Mouse (Mus musculus) cerebellum, adult 11 months (tissue): Measurements from ENCODE around the gene Slc29a3.

ENCODE experiments used
- DNase-seq: peaks from one replicate; pipeline ENCODE4 v3.0.0; 2022

The Slc29a3 gene

GRCm38 (mm10) chr10:60752040-60753020 is at the start of gene Slc29a3:
Gene Slc29a3 (minus strand): TSS chr10:60752794.
- peak; percentile 90 for DNase-seq

DNA sequence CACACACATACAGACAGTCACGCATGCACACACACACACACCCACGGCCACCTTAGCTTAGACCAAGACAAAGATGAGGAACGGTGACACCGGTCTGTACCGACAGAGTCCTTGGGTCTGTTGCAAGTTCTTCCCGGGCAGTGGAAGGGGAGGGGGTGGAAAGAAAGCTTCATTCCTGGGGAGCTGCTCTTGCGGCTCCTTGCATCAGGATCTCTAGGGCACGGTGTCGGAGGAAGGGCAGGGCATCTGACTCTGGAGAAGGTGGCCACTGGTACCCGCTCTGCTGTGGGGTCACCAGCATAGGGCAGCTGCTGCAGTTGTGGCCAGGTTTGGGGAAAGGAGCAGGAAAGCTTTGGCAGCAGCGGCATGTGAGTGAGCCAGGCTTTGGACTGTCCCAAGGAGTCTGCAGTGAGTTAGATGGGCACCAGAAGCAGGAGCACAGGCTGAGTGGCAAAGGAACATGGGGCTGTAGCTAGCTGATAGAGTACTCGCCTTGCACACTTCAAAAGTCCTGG is 49.4 kb upstream of the Slc29a3 start:
- no peak for DNase-seq

DNA sequence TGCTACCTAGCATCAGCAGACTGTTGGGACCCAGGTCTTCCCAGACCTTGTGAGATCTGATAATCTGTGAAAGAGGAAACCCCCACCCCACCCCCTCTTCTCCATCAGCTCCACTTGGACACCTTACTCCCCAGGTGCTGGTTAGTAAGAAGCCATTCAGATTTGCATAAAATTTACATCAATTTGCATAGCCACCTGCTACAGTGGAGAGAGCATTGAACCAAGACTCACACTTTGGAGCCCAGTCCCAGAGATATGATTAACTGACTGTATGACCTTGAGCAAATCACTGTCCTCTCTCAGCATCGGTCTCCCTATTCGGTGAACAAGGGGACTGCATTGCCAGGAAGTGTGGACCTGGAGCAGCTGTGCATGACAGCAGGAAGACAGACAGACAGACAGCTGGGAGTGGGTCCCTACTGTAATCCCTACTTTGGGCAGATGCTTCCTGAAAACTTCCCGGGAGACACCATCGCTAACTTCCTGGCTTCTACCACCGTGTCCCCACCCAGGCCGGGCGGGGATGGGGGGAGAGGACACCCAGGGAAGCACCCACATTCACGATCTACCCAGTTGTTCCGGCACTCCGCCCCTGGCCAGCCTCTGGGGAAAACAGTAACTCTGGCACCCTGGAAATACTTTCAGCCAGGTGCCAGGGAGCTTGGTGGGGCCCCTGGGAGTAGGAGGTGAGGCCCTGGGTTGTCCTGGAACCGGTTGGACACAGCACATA is 48.7 kb upstream of the Slc29a3 start:
- DNase-seq, result no peak

DNA sequence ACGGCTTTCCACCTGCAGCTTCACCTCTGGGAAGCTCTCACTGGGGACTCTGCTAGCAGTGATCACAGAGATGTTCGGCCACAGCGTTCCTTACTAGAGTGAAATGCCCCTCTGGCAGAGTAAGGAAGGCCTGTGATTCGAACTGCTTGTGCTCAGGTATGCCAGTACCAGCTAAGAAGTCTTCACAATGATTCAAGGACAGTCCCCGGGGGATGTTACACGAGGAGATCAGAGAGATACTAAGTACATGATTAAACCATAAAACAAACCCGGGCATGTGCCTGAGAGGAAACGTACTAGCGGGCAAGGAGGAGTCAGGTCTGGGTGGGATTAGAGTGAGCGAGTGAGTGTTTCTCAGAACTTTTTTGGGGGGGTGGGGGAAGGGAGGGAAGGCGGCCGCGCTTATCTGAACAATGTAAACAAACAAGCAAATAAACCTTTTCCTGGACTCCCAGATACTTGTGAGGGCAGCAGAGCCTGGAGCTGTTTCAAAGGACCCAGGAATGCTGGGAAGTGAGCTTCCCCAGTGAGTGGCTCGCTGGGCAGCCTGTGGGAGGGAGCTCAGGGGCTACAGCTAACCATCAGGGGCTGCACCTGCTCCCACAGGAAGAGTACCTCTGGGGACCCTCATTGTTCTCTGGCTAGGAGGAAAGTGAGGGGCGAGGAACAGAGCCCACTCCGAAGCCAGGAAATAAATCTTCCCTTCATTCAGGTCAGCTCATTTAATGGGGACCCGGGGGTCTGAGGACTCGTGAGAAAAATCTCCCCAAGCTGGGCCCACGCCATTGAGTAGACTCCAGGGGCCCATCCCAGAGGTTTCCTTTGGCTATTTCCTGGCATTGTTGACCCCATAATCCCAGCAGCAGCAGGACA is 47.9 kb upstream of the Slc29a3 start:
- no peak for DNase-seq

GRCm38 (mm10) chr10:60797682-60798422 is 45.3 kb upstream of the Slc29a3 start:
- peak; percentile 41 for DNase-seq

- no peak for DNase-seq
Observed at GRCm38 (mm10) chr10:60796474-60796873, 43.9 kb upstream of the Slc29a3 start.

DNA sequence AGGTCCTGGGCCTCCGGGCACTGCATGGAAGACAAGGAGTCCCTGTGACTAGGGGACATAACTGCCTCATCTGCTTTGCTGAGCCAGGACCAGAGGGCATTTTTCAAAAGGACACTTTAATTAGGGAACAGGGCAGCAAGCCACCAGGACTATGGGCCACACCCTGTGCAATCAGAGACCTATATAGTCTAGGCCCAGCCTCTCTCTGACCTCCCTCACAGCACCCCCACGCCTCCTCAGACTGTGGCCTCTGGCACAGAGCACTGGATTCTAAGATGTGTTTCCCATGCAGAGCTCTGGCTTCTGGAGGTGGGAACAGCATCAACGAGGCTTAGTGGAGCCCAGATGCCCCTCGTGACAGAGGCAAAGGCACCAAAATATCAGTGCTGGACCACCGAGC is 43.4 kb upstream of the Slc29a3 start:
- no peak for DNase-seq

- no peak for DNase-seq
Observed at GRCm38 (mm10) chr10:60794792-60795191, 42.2 kb upstream of the Slc29a3 start.

- DNase-seq, result no peak
Observed at GRCm38 (mm10) chr10:60794374-60794773, 41.8 kb upstream of the Slc29a3 start.

DNA sequence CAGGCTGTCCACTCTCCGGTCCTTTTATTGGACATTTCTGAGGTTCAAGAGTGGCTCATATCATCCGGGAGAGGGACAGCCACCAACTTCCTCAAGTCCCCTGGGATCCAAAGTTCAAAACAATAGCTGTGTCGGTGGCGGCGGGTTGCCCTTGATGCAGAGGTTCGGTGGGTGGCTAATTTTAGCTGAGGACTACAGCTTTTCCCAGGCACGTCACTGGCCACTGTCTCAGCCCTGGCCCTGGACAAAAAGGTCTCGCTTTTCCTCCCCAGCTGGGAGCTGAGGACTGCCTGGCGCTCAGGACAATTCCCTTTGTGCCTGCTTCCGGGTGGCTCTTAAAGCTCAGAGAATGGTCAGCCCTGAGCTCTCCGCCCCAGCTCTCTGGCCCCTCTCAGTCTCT is 40.2 kb upstream of the Slc29a3 start:
- DNase-seq, result no peak

- no peak for DNase-seq
Observed at GRCm38 (mm10) chr10:60792365-60792764, 39.8 kb upstream of the Slc29a3 start.

- no peak for DNase-seq
Observed at GRCm38 (mm10) chr10:60790912-60791311, 38.3 kb upstream of the Slc29a3 start.

DNA sequence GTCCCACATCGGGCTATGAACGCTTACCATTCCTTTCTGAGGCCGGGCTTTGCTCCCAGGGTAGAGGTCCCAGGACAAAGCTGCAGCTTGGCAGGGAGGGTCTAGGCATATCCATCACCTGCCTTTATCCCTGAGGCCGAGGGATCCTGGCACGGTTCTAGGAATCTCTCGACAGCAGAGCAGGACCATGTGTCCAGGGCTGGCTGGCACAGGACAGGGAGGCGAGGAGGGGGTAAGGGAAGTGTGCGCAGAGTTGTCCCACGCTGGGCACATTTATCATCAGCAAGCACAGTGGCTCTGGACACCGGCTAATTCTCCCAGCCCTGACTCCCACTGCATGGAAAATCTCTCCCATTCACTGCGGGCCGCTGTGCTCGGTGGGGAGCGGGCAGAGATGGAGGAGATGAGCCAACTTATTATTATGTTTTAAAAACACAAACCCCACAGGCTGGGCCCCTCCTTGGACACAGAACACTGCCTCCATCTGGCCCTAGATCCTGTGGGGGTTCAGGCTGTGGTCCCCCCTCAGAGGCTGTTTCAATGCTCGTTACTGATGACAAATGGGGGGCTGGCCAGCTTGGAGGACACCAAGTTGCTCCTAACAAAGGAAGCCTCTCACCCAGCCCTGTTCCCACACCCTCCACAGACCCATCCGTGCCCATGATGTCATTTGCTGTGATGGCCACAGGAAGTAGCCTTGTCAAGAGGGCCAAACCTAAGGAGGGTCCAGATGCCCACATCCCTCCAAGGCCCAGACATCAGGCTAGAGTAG is 34.9 kb upstream of the Slc29a3 start:
- no peak for DNase-seq

DNA sequence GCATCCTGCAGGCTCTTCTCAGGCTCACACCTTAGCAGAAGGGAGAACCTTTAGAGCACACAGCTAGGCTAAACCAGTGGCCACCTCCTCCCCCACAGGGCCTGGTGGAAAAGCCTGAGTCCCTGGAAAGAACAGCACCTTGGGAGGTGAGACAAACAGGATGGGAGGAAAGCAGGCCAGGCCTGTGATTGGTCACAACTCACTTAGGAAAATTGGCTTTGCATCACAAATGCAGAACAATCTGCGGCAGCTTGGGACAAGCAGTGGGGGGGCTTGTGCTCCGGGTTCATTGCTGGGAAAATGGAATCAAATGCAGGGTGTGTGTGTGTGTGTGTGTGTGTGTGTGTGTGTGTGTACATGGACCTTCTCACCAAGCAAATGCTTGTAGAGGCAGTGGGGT is 31.0 kb upstream of the Slc29a3 start:
- DNase-seq, result peak; percentile 46

DNA sequence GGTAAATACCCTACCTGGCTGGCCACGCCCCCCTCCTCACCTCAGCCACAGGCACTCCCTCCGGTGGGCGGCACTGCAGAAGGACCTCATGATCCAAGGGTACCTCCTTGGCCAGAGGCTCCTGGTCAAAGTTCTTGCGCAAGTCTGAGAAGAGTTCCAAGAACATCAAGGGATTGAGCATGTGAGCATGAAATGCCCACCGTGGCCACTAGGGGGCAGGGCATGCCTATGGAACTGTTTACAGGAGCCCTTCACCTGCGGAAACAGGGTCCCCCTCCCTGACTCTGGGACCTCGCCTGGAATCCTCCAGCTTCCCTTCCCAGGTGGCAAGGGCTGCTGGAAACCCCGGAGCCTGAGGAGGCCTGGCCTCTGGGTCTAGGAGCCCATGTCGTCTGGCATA is 27.0 kb upstream of the Slc29a3 start:
- DNase-seq, result peak; percentile 79

GRCm38 (mm10) chr10:60778542-60778941 is 25.9 kb upstream of the Slc29a3 start:
- DNase-seq, result no peak

- no peak for DNase-seq
Observed at GRCm38 (mm10) chr10:60775473-60775872, 22.9 kb upstream of the Slc29a3 start.

DNA sequence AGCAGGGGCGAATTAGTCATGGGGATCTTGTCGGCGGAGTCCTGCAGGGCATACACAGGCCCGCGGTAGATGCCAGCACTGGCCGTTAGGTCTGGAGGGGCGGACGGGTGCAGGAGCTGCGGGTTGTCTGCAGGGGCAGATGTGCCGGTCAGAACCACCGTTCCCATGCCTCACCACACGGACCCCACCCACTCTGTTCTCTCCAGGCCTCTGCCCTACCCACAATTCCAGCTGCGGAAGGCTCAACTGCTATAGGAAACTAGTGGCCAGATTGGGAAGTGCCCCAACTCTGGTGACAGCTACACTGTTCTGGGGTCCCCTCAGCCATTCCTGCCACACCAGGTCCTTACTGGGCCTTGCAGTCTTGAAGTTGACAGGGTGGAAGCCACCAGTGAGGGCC is 22.0 kb upstream of the Slc29a3 start:
- DNase-seq, result no peak

DNA sequence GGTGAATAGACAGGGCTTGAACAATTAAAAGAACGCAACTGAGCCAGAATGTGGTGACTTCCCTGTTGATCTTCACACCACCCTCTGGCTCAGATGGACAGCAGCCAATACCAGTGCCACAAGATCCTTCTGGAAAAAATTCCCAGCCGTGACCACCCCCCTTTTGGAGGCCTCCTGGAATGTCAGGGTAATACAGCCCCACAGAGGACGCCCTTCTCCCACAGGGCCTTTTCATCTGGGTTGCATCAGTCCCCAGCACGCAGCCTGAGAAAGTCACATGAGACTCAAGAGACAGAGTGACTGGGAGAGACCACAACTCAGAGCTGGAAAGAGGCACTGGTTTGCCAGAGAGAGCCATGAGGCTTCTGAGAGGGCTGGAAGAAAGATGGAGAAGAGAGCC is 18.3 kb upstream of the Slc29a3 start:
- no peak for DNase-seq

GRCm38 (mm10) chr10:60768614-60769013 is 16.0 kb upstream of the Slc29a3 start:
- no peak for DNase-seq

GRCm38 (mm10) chr10:60767400-60767799 is 14.8 kb upstream of the Slc29a3 start:
- DNase-seq, result no peak
